Mouse (Mus musculus): ENCODE measurements around the gene Mrps11. TPM values are rescaled to one million over a fixed set of nuclear protein-coding genes. Genes with fewer than 3 reads are reported as not detected.

Mrps11 gene
- polyA plus RNA-seq (2015; fragmentation: Illumina TruSeq; extraction: RNeasy Lipid Tissue Mini Kit (QIAGEN cat#74804); ENCODE audit: insufficient read depth, low replicate concordance): 11.5 TPM

GRCm38 (mm10) chr7:78782639-78783581 lies at the start of gene Mrps11, which contains the start of gene Mrpl46:
Gene Mrps11 (plus strand): TSS chr7:78783119.
Gene Mrpl46 (minus strand): TSS chr7:78783531.

GRCm38 (mm10) chr7:78737614-78738210 lies 45.2 kb upstream of the Mrps11 start, which contains the start of gene Ntrk3:
Gene Ntrk3 (minus strand): TSS chr7:78738012.

Other genes starting within 250 kb of the Mrps11 start
- 4.4 TPM for gene Ntrk3, start 45.1 kb upstream of the Mrps11 start, polyA plus RNA-seq (2015; fragmentation: Illumina TruSeq; extraction: RNeasy Lipid Tissue Mini Kit (QIAGEN cat#74804); ENCODE audit: insufficient read depth, low replicate concordance)
- gene Mrpl46, start 412 bp downstream of the Mrps11 start, polyA plus RNA-seq (2015; fragmentation: Illumina TruSeq; extraction: RNeasy Lipid Tissue Mini Kit (QIAGEN cat#74804); ENCODE audit: insufficient read depth, low replicate concordance): 22.8 TPM
- gene Det1, start 64.1 kb downstream of the Mrps11 start, polyA plus RNA-seq (2015; fragmentation: Illumina TruSeq; extraction: RNeasy Lipid Tissue Mini Kit (QIAGEN cat#74804); ENCODE audit: insufficient read depth, low replicate concordance): 11.8 TPM
- gene Aen, start 112.7 kb downstream of the Mrps11 start, polyA plus RNA-seq (2015; fragmentation: Illumina TruSeq; extraction: RNeasy Lipid Tissue Mini Kit (QIAGEN cat#74804); ENCODE audit: insufficient read depth, low replicate concordance): 39.5 TPM
- 53.5 TPM for gene Isg20, start 130.3 kb downstream of the Mrps11 start, polyA plus RNA-seq (2015; fragmentation: Illumina TruSeq; extraction: RNeasy Lipid Tissue Mini Kit (QIAGEN cat#74804); ENCODE audit: insufficient read depth, low replicate concordance)

Measured in spleen, adult 10 weeks (tissue).